1 mouse cellular context compared by ENCODE assay signal in genomic region chr1:163994721-163995608, GRCm38 (mm10).
TF ChIP-seq lines count a peak whose summit lies in the region.

Gene BC055324 (minus strand): TSS chr1:163994796.
Gene Mettl18 (plus strand): TSS chr1:163994889.

TF ChIP-seq in MEL, 35 proteins besides CTCF, POLR2A, EP300 and RAD21 (continued from another document):
- TF ChIP-seq MAX (IDR thresholded peaks at IDR 0.05; ENCODE audit: low read length) = peak; percentile 85
- peak; percentile 54; the same call in 1 of the 2 replicates for TF ChIP-seq MXI1 (IDR thresholded peaks at IDR 0.05; ENCODE audit: low read depth, low read length)
- no peak for TF ChIP-seq JUND (IDR thresholded peaks at IDR 0.05; ENCODE audit: low read depth, low read length)
- TF ChIP-seq MAFK (IDR thresholded peaks at IDR 0.05; ENCODE audit: borderline replicate concordance, low read depth, low read length) = no peak
- TF ChIP-seq ZNF384 (IDR thresholded peaks at IDR 0.05; ENCODE audit: low read depth, low read length) = peak; percentile 9; the same call in 1 of the 2 replicates
- peak; percentile 91 for TF ChIP-seq TBP (IDR thresholded peaks at IDR 0.05; ENCODE audit: low read depth, low read length)
- no peak for TF ChIP-seq BHLHE40 (IDR thresholded peaks at IDR 0.05; ENCODE audit: borderline replicate concordance, low read depth, low read length)
- TF ChIP-seq TCF12 (IDR thresholded peaks at IDR 0.05; ENCODE audit: low read depth, low read length) = peak; percentile 68
- no peak for TF ChIP-seq MEF2A (IDR thresholded peaks at IDR 0.05; ENCODE audit: extremely low read depth, insufficient replicate concordance, low read depth, low read length, poor library complexity, severe bottlenecking)
- TF ChIP-seq KAT2A (conservative IDR thresholded peaks at IDR 0.05; ENCODE audit: low read depth, low read length) = peak; percentile 73; the same call in 1 of the 2 replicates
- no peak for TF ChIP-seq ZKSCAN1 (IDR thresholded peaks at IDR 0.05; ENCODE audit: low read depth, low read length)
- TF ChIP-seq POLR2AphosphoS5 (IDR thresholded peaks at IDR 0.05; ENCODE audit: borderline replicate concordance, low read depth, low read length) = no peak
- TF ChIP-seq USF1 (IDR thresholded peaks at IDR 0.05; ENCODE audit: low read depth, low read length) = no peak
TF ChIP-seq in MEL: peak in this region for 16.
